Mouse (Mus musculus) B cell, adult 2 months (primary cell): Measurements from ENCODE around the gene Osbpl3.
A peak's percentile ranks its signal among the peaks of the same experiment; 100 is the strongest.

Source experiments
- DNase-seq, 2 experiments: peaks; one replicate each; pipeline ENCODE4 v3.0.0; 2022

The Osbpl3 gene

DNA sequence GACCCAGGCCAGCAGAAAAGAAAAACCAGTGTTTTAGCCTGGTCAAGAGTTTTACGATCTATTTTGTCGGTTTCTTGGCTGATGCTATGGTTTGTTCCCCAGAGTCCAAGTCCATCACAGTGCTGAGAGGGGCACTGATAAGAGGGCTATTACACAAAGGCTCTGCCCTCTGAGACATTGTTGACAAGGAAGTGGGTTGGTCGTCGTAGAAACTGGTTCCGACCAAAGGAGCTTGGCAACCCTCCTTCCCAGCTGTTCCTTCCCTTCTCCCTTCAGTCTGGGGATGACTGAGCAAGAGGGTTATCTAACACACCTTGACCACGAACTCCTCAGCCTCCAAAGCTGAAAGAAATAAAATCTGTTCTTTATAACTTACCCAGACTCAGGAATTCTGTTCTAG, 192.3 kb downstream of the Osbpl3 start, which contains the start of gene Gsdme:
Gene Gsdme (minus strand): TSS at position 193 of the 400 bp plus-strand sequence.
- no peak for DNase-seq

DNA sequence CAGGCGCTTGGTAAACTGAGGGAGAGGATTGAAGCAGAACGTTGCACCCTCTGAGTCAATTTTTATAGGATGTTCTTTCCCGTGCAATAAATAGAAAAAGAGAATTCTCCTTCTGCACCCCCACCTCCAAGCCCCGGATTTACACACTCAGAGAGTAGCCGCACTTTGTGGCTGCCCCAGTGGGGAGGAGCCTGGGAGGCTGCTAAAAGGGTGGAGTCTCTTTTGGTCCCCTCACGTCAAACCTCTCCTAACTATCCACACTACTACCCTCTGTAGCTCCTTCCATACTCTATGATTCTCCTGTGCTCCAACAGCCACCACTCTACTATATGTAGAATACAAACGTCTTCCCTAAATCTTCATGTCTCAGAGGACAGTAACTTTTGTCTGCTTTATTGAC, 193.7 kb downstream of the Osbpl3 start:
- no peak for DNase-seq

DNA sequence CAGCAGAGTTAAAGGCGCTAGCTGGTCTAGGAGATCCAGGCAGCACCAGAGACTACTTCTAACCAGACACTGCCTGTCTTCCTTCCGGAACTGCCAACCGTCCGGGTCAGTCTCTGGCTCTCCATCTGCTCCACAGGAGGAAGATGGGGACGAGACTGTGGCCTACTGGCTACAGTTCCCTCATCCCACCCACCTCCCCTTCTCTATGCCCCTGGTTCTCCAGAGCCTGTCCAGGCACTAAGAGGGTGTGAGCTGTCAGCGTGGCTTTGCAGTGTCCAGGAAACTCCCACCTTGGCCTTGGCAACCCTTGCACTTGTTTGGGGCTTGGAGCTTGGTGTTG, 194.1 kb downstream of the Osbpl3 start:
- no peak for DNase-seq

DNA sequence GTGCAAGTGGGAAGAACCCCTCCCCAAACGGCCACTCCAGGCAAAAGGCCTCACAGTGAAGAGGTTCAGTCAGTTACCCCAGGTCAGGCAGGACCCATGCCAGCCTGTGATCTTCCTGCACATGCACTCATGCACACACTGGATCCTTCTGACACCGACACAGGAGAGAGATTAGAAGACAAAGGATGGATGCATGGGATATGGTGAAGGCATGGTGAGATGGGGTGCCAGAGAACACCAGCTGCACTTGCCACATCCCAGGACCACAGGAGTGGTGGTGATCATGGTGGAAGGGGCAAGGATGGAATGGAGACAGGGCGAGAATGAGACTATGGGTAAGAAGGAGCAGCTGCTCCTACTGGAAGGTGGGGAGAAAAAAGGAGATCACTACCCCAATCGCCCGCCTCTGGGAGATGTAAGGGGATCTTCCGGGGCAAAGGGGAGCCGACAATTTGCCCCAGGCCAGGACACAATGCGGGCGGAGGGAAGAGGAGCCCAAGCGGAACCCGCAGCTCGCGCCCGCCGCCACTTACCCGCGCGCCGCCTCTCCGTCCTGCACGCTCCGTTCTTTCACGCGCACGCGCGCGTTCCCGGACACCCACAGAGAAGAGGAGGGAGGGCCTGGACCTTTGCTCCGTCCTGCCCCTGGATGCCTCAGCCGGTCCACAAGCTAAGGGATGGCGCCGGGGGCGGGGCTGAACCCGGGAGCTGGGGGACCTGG, 194.6 kb downstream of the Osbpl3 start:
- peak; percentile 16 to 25 for DNase-seq

DNA sequence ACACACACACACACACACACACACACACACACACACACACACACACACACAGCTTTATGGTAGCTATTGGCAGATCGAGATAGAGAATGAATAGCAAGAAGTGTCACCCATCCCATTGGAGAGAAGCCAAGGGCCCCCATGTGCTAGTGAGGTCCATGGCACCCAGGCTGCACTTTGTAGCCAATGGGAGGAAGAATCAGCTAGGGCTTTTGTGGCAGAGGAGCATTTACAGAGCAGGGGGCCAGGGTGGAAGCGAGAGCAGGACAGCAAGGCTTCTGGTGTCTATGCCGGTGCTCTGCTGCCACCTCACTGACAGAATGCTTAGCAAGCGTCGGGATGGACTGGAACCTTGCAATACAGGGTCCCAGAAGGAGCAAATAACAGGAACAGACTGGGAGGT, 200.6 kb downstream of the Osbpl3 start:
- DNase-seq, result no peak

DNA sequence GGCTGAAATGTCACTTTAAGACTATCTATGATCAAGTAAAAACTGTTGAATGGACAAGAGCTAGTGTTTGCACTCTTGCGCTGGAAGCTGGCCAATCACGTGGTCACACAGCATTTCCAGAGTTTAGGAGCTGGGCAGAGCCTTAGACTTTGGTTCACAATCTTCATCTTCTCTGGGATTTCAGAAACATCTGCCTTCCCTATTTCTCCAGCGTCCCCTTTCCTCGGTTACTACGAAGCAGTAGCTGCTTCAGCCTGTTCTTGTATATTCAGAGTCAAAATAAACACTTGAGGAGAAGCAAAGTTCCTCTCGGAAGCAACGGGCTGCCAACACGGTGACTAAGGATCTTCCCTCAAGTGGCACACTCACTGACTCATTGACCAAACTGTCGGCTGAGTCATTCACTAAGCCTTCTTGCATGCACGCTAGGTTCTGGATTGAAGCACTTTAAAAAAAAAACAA, 201.2 kb downstream of the Osbpl3 start:
- DNase-seq, result no peak

DNA sequence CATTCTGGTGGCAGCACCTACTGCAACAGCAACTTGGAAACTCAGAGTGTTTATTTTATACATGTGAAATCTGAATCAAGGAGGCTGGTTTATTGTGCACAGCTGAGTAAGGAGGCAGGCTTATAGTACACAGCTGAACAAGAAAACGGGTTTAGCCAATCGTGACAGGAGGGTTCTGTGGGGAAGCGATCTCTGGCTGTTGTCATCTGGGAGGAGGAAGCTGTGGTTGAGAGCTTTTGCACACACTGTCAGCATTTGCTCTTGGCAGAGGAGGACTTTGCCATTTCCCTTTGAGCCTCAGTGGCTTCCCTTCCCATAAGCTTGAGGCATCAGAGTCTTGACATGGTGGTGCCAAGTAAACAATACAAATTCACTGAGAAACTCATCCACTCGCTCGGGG, 203.3 kb downstream of the Osbpl3 start:
- DNase-seq, result peak; percentile 13 to 39

DNA sequence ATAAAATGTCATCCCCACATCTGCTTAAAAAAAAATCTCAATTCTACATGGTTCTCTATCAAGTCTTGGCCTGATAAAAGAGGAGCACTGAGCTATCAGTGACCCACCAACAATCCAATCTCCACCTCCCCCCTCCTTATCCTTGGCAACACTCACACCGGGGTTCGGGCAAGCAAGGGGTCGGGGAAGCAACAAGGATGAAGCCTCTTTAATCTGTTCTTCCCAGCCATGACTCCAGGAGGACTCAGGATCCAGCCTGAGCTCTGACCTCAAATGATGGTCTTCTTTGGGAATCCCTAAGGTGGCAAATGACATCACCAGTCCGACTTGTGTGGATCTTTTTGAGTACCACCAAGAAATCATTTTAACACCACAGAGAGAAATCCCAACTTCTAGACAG, 208.2 kb downstream of the Osbpl3 start:
- DNase-seq, result no peak

DNA sequence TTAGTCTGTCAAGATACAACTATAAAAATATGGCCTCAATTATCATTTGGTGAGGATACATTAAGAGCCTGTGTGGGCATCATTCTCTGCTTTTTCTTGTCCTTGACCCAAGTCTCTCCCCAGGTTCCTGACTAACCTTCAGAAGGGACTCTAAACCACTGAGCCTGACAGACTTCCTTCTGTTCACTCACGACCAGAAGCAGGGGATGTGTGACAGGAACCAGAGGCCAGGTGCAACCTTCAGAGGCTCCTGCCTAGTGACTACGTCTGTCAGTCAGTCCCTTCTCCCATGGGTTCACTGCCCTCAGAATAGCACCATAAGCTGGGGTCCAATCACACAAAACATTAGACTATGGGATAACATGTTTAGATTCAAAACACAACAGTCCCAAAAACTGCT, 208.6 kb downstream of the Osbpl3 start:
- no peak for DNase-seq

DNA sequence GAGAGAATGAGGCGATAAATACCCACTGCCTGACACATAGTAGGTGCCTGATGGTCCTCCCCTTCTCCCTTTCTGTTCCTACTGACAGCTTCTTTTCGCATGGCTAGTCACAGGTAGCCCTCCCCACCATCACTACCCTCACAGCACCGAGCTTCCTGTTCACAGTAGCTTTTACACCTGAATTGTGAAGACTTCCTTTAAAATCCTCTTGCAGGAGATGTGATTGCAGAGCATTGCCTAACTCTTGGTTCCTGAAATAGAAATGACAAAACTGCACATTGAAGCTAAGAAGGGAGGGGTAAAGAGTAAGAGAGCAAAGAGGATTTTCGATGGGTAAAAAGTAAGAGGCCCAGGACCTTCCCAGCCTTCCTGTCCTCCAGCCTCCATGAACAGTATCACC, 211.0 kb downstream of the Osbpl3 start:
- DNase-seq, result no peak

DNA sequence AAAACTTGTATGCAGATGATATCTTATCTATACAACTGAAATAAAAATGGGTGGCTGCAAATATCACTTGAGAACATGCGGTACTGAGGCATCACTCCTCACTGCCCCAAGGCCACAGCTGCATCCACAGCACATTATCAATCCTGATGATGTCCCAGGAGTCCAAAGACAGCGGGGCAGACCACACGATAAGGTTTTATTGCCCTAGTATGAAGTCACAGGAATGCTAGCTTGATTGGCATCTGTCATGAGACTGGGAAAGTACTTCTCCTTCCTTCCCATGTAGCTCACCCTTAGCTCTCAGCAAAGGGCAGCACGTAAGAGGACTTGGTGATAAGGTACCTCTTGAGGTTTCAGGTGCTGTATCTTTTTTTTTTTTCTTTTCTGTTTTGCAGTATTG, 211.9 kb downstream of the Osbpl3 start:
- DNase-seq, result no peak
